ENCODE assay signal across 7 mouse cellular contexts in the genomic region with DNA sequence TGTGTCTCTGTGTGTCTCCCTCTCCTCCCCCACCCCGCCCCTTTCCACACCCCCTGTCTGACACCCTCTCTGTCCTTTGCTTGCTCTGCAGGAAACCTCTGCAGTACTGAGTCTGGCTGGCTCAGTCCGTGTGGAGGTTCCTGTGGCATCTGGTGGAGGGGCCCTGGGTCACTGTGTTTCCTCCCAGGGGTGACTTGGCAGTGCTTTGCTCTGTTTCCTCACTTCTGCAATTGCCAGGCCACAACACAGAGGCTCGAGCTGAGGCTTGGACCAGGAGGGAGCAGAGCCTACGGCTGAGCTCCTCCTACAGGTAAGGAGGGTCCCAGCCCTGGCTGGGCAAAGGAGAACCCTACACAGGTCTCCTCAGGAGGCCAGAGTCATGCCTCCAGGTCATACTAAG. TPM values are rescaled to one million over a fixed set of nuclear protein-coding genes. Genes with fewer than 3 reads are reported as not detected.
DNase-seq lines count a peak whose midpoint lies in the region; ATAC-seq and TF ChIP-seq lines count a peak whose summit lies in the region.

Ptafr (plus strand) TSS at position 103 of the 400 bp plus-strand sequence.

- H3K4me1 ChIP-seq in thymus, adult 2 months (replicated peaks; ENCODE audit: control insufficient read depth, insufficient read depth, low read length) = no peaks in the 10 kb centered on the region
- no peaks in the 10 kb centered on the region for H3K4me1 ChIP-seq in midbrain, postnatal 0 days (ENCODE audit: insufficient read depth, low read length)
- H3K4me1 ChIP-seq in forebrain, embryonic 16.5 days (replicated peaks; ENCODE audit: control insufficient read depth, insufficient read depth, low read length) = no peaks in the 10 kb centered on the region

- WGBS in thymus, adult 2 months = 11% methylated on average over 4 of the region's 4 CpGs
- WGBS in midbrain, postnatal 0 days = 44% methylated on average over 4 of the region's 4 CpGs
- WGBS in forebrain, embryonic 16.5 days = 44% methylated on average over 4 of the region's 4 CpGs

- no peaks in the 10 kb centered on the region for H3K27me3 ChIP-seq in thymus, adult 2 months (ENCODE audit: control insufficient read depth, insufficient read depth, low read length)
- H3K27me3 ChIP-seq in midbrain, postnatal 0 days (ENCODE audit: insufficient read depth, low read length) = no peaks in the 10 kb centered on the region
- no peaks in the 10 kb centered on the region for H3K27me3 ChIP-seq in forebrain, embryonic 16.5 days (replicated peaks; ENCODE audit: control insufficient read depth, insufficient read depth, low read length)

- no peaks in the 10 kb centered on the region for H3K36me3 ChIP-seq in thymus, adult 2 months (ENCODE audit: control insufficient read depth, insufficient read depth, low read length)
- H3K36me3 ChIP-seq in midbrain, postnatal 0 days (ENCODE audit: insufficient read depth, low read length) = no peaks in the 10 kb centered on the region
- no peaks in the 10 kb centered on the region for H3K36me3 ChIP-seq in forebrain, embryonic 16.5 days (ENCODE audit: control insufficient read depth, insufficient read depth)

- ATAC-seq in midbrain, postnatal 0 days (ENCODE audit: low FRiP score) = no peak
- ATAC-seq in forebrain, embryonic 16.5 days = no peak

- no peak within 1 kb of the TSS for H3K27ac ChIP-seq in thymus, adult 2 months (ENCODE audit: control insufficient read depth, insufficient read depth, low read length)
- H3K27ac ChIP-seq in midbrain, postnatal 0 days (ENCODE audit: low read depth, low read length) = no peak within 1 kb of the TSS
- no peak within 1 kb of the TSS for H3K27ac ChIP-seq in forebrain, embryonic 16.5 days (ENCODE audit: low read length)

- intact Hi-C loops in gastrocnemius, postnatal 36 days (cut with DNase I) = no loop called here

- H3K9ac ChIP-seq in midbrain, postnatal 0 days (replicated peaks; ENCODE audit: low read length, poor library complexity, severe bottlenecking) = no peak within 1 kb of the TSS
- H3K9ac ChIP-seq in forebrain, embryonic 16.5 days (replicated peaks; ENCODE audit: low read depth, low read length) = no peak within 1 kb of the TSS

- no peak within 1 kb of the TSS for H3K4me3 ChIP-seq in thymus, adult 2 months (ENCODE audit: control insufficient read depth, insufficient read depth, low read length)
- H3K4me3 ChIP-seq in midbrain, postnatal 0 days (ENCODE audit: low read depth, low read length) = no peak within 1 kb of the TSS
- H3K4me3 ChIP-seq in forebrain, embryonic 16.5 days (replicated peaks; ENCODE audit: low read length) = no peak within 1 kb of the TSS

- no peak for TF ChIP-seq POLR2A in thymus, adult 2 months (IDR thresholded peaks at IDR 0.05; ENCODE audit: control insufficient read depth, extremely low read depth, insufficient read depth, low read length, poor library complexity)

- no peak for TF ChIP-seq CTCF in thymus, adult 2 months (IDR thresholded peaks at IDR 0.05; ENCODE audit: borderline replicate concordance, control insufficient read depth, extremely low read depth, insufficient read depth, low read length, poor library complexity)
- TF ChIP-seq CTCF in midbrain, postnatal 0 days (IDR thresholded peaks at IDR 0.05) = no peak

- peak; percentile 6 for DNase-seq in thymus, adult 2 months
- DNase-seq in thymus, postnatal 4 days = no peak
- peak; percentile 24 to 47 for DNase-seq in gastrocnemius, postnatal 36 days
- DNase-seq in liver = peak; percentile 56
- peak; percentile 46 for DNase-seq in skeletal muscle tissue, adult 2 months (ENCODE audit: low read depth, low spot score)
- DNase-seq in midbrain, postnatal 0 days (ENCODE audit: low spot score) = no peak

- no peak within 1 kb of the TSS for H3K4me2 ChIP-seq in midbrain, postnatal 0 days (ENCODE audit: low read depth, low read length, poor library complexity, severe bottlenecking)
- H3K4me2 ChIP-seq in forebrain, embryonic 16.5 days (ENCODE audit: low read length) = no peak within 1 kb of the TSS

- no peaks in the 10 kb centered on the region for H3K9me3 ChIP-seq in midbrain, postnatal 0 days (ENCODE audit: low read length)
- no peaks in the 10 kb centered on the region for H3K9me3 ChIP-seq in forebrain, embryonic 16.5 days (ENCODE audit: control insufficient read depth, low read length)

RNA-seq across cellular contexts. Expression of gene Ptafr, which starts in this region (rescaled TPM):
- polyA plus RNA-seq in thymus, adult 2 months (2012; rRNA removed) = 7.1 and 8.5 TPM in 2 replicates
- 1 to 10 TPM in 1 of 2 experiments, under 1 TPM in 1; 0.64 to 1.0 TPM for total RNA-seq in gastrocnemius, postnatal 36 days (2021)
- 0.66 and 1.1 TPM in 2 replicates for total RNA-seq in midbrain, postnatal 0 days (2014; rRNA removed)
- 0.26 and 0.56 TPM in 2 replicates for polyA plus RNA-seq in midbrain, postnatal 0 days (2015; fragmentation: Nextera tagmentation; extraction: Ambion mirVana)
- polyA plus RNA-seq in forebrain, embryonic 16.5 days (2015; fragmentation: Nextera tagmentation; extraction: Ambion mirVana) = 0.25 and 0.39 TPM in 2 replicates

Comparison
In these comparisons a context has a peak if more than half of its experiments do, and no peak if none do; other contexts are left out.
1. DNase-seq: peak in thymus, adult 2 months (single experiment), gastrocnemius, postnatal 36 days (2 of 2), liver (single experiment) and skeletal muscle tissue, adult 2 months (single experiment); none in thymus, postnatal 4 days (single experiment) and midbrain, postnatal 0 days (single experiment).